9 mouse cellular contexts compared by ENCODE assay signal in genomic region chr1:189910685-189911345, GRCm38 (mm10). TPM values are rescaled to one million over a fixed set of nuclear protein-coding genes. Genes with fewer than 3 reads are reported as not detected.
DNase-seq lines count a peak whose midpoint lies in the region; ATAC-seq and TF ChIP-seq lines count a peak whose summit lies in the region.
"Had no signal": no experiment of that assay in that cellular context is flagged by ENCODE, and none has a peak within 500 bp of the region (broad histone marks: within the 10 kb centered on the region; RNA-seq: fewer than 3 reads in every experiment).

No protein-coding gene starts in this region.

- no peak overlapping the region for H3K4me2 ChIP-seq in embryonic facial prominence, embryonic 14.5 days (ENCODE audit: low read depth, low read length)
- H3K4me2 ChIP-seq in kidney, postnatal 0 days (ENCODE audit: low read length) = no peak overlapping the region

- H3K27ac ChIP-seq in embryonic facial prominence, embryonic 14.5 days (replicated peaks; ENCODE audit: low read depth, low read length) = no peak overlapping the region
- no peak overlapping the region for H3K27ac ChIP-seq in embryonic facial prominence, embryonic 10.5 days (replicated peaks)
- no peak overlapping the region for H3K27ac ChIP-seq in kidney, postnatal 0 days

- DNase-seq in embryonic facial prominence, embryonic 14.5 days (ENCODE audit: low spot score) = no peak
- no peak for DNase-seq in embryonic facial prominence, embryonic 10.5 days (ENCODE audit: low spot score)
- DNase-seq in urinary bladder, postnatal 25 days (ENCODE audit: low spot score) = peak; percentile 15
- no peak for DNase-seq in urinary bladder, postnatal 10 days (ENCODE audit: low spot score)
- DNase-seq in kidney, postnatal 0 days (ENCODE audit: low spot score) = peak; percentile 21
- DNase-seq in skeletal muscle tissue, adult 2 months (ENCODE audit: low read depth, low spot score) = peak; percentile 94
- no peak for DNase-seq in layer of hippocampus, postnatal 36 days
- no peak for DNase-seq in spleen, adult 12 weeks (ENCODE audit: low spot score)
- DNase-seq: B cell, adult 2 months had no signal

- no peak overlapping the region for H3K4me3 ChIP-seq in embryonic facial prominence, embryonic 14.5 days (ENCODE audit: low read depth, low read length)
- H3K4me3 ChIP-seq in embryonic facial prominence, embryonic 10.5 days = no peak overlapping the region
- no peak overlapping the region for H3K4me3 ChIP-seq in kidney, postnatal 0 days (replicated peaks; ENCODE audit: low read depth, low read length)

- no peaks in the 10 kb centered on the region for H3K4me1 ChIP-seq in embryonic facial prominence, embryonic 14.5 days (ENCODE audit: control insufficient read depth, insufficient read depth, low read length)
- peaks cover 45% of the 10 kb centered on the region for H3K4me1 ChIP-seq in embryonic facial prominence, embryonic 10.5 days
- 0 out of 2 replicates have a peak, but pooled peaks cover 5% of the 10 kb centered on the region for H3K4me1 ChIP-seq in kidney, postnatal 0 days (replicated peaks; ENCODE audit: insufficient read depth, low read length)

- peaks cover 15% of the 10 kb centered on the region for H3K36me3 ChIP-seq in embryonic facial prominence, embryonic 14.5 days (ENCODE audit: control insufficient read depth, insufficient read depth, low read length)
- peaks cover 48% of the 10 kb centered on the region for H3K36me3 ChIP-seq in embryonic facial prominence, embryonic 10.5 days (replicated peaks)
- no peaks in the 10 kb centered on the region for H3K36me3 ChIP-seq in kidney, postnatal 0 days (ENCODE audit: insufficient read depth, low read length)

- 62% methylated on average over 13 of the region's 13 CpGs for WGBS in embryonic facial prominence, embryonic 14.5 days
- 75% methylated on average over 13 of the region's 13 CpGs for WGBS in embryonic facial prominence, embryonic 10.5 days
- WGBS in kidney, postnatal 0 days = 56% methylated on average over 13 of the region's 13 CpGs

- 0 out of 2 replicates have a peak overlapping the region, but pooled peaks have one; percentile 25 for H3K9ac ChIP-seq in embryonic facial prominence, embryonic 14.5 days (ENCODE audit: low read depth, low read length)
- no peak overlapping the region for H3K9ac ChIP-seq in kidney, postnatal 0 days (ENCODE audit: low read depth, low read length)

- ATAC-seq in embryonic facial prominence, embryonic 14.5 days (ENCODE audit: low read depth) = no peak
- no peak for ATAC-seq in kidney, postnatal 0 days (replicated peaks; ENCODE audit: low FRiP score, low read depth)

- TF ChIP-seq CTCF in kidney, postnatal 0 days (IDR thresholded peaks at IDR 0.05; ENCODE audit: low read depth) = no peak

- H3K27me3 ChIP-seq in embryonic facial prominence, embryonic 14.5 days (replicated peaks; ENCODE audit: control insufficient read depth, insufficient read depth, low read length) = no peaks in the 10 kb centered on the region
- no peaks in the 10 kb centered on the region for H3K27me3 ChIP-seq in embryonic facial prominence, embryonic 10.5 days (replicated peaks; ENCODE audit: low read depth, poor library complexity, severe bottlenecking)
- H3K27me3 ChIP-seq in kidney, postnatal 0 days (ENCODE audit: insufficient read depth, low read length) = no peaks in the 10 kb centered on the region

- no peaks in the 10 kb centered on the region for H3K9me3 ChIP-seq in embryonic facial prominence, embryonic 14.5 days (ENCODE audit: control insufficient read depth, low read length)
- no peaks in the 10 kb centered on the region for H3K9me3 ChIP-seq in embryonic facial prominence, embryonic 10.5 days
- H3K9me3 ChIP-seq in kidney, postnatal 0 days (replicated peaks; ENCODE audit: low read length) = no peaks in the 10 kb centered on the region

RNA-seq across cellular contexts. Expression of gene Smyd2, which starts 11.3 kb away (rescaled TPM):
- polyA plus RNA-seq in embryonic facial prominence, embryonic 14.5 days (2014; fragmentation: Nextera tagmentation; extraction: Ambion mirVana) = 97.4 and 104 TPM in 2 replicates
- polyA plus RNA-seq in embryonic facial prominence, embryonic 10.5 days (2016; fragmentation: Nextera tagmentation; extraction: Ambion mirVana) = 78.5 and 84.3 TPM in 2 replicates
- 70.4 and 72.1 TPM in 2 replicates for polyA plus RNA-seq in kidney, postnatal 0 days (2015; fragmentation: Nextera tagmentation; extraction: Ambion mirVana)
- 10 to 100 TPM; 74.5 to 77.0 TPM for total RNA-seq in layer of hippocampus, postnatal 36 days (2021)

Comparison
In these comparisons a context has a peak if more than half of its experiments do, and no peak if none do; other contexts are left out.
1. DNase-seq: peak in urinary bladder, postnatal 25 days (single experiment), kidney, postnatal 0 days (single experiment) and skeletal muscle tissue, adult 2 months (single experiment); none in embryonic facial prominence, embryonic 14.5 days (single experiment), embryonic facial prominence, embryonic 10.5 days (single experiment), urinary bladder, postnatal 10 days (single experiment), layer of hippocampus, postnatal 36 days (0 of 2) and spleen, adult 12 weeks (single experiment).